Mouse (Mus musculus): ENCODE results near the gene Slfn9. TPM values are rescaled to one million over a fixed set of nuclear protein-coding genes. Genes with fewer than 3 reads are reported as not detected.
"Not testable (repeated sequence)": the region's sequence is repeated elsewhere in the genome, so short reads cannot be mapped to it uniquely, and the experiment has no call there.

Slfn9 gene
- 19.9 and 20.3 TPM in 2 replicates for polyA plus RNA-seq (2016; fragmentation: Nextera tagmentation; extraction: Ambion mirVana)

GRCm38 (mm10) chr11:82991469-82992166 is at the start of gene Slfn9:
TSS of gene Slfn9 (minus strand) at chr11:82991830.
- peak within 1 kb of the TSS; percentile 71 for H3K9ac ChIP-seq
- WGBS, result 2% methylated on average over 14 of the region's 14 CpGs
- peak within 1 kb of the TSS; percentile 86 for H3K27ac ChIP-seq (ENCODE audit: poor library complexity, severe bottlenecking)
- H3K4me2 ChIP-seq, result peak within 1 kb of the TSS; percentile 84
- H3K4me1 ChIP-seq (replicated peaks), result peaks cover 15% of the 10 kb centered on the region
- H3K27me3 ChIP-seq (replicated peaks), result no peaks in the 10 kb centered on the region
- peak; percentile 42; the same call in 1 of the 2 replicates for ATAC-seq (ENCODE audit: insufficient number of reproducible peaks, low FRiP score)
- H3K36me3 ChIP-seq, result peaks cover 14% of the 10 kb centered on the region
- no peaks in the 10 kb centered on the region for H3K9me3 ChIP-seq (replicated peaks)
- peak within 1 kb of the TSS; percentile 61 for H3K4me3 ChIP-seq

GRCm38 (mm10) chr11:83041000-83041399 is 49.4 kb upstream of the Slfn9 start:
- Histone ChIP-seq H3K4me3 (no peak overlapping the region), H3K27me3 (replicated peaks) (no peaks in the 10 kb centered on the region; the same call in 1 of the 2 replicates), H3K4me2 (no peak overlapping the region), H3K27ac (ENCODE audit: poor library complexity, severe bottlenecking) (no peak overlapping the region), H3K36me3 (no peaks in the 10 kb centered on the region), H3K9me3 (replicated peaks) (0 out of 2 replicates have a peak, but pooled peaks cover 2% of the 10 kb centered on the region), H3K9ac (no peak overlapping the region), H3K4me1 (replicated peaks) (peaks cover 4% of the 10 kb centered on the region; the same call in 1 of the 2 replicates)
- ATAC-seq (ENCODE audit: insufficient number of reproducible peaks, low FRiP score), result no peak

- Histone ChIP-seq H3K9me3 (replicated peaks) (0 out of 2 replicates have a peak, but pooled peaks cover 2% of the 10 kb centered on the region), H3K9ac (no peak overlapping the region), H3K36me3 (no peaks in the 10 kb centered on the region), H3K4me3 (no peak overlapping the region), H3K27ac (ENCODE audit: poor library complexity, severe bottlenecking) (no peak overlapping the region), H3K4me1 (replicated peaks) (peaks cover 4% of the 10 kb centered on the region; the same call in 1 of the 2 replicates), H3K4me2 (peak overlapping the region; percentile 69), H3K27me3 (replicated peaks) (no peaks in the 10 kb centered on the region; the same call in 1 of the 2 replicates)
- ATAC-seq (ENCODE audit: insufficient number of reproducible peaks, low FRiP score), result no peak
- WGBS, result 15% methylated on average over 1 of the region's 1 CpGs
These were observed 48.7 kb upstream of the Slfn9 start for GRCm38 (mm10) chr11:83040325-83040724.

GRCm38 (mm10) chr11:83039796-83040195 is 48.2 kb upstream of the Slfn9 start:
- ATAC-seq (ENCODE audit: insufficient number of reproducible peaks, low FRiP score), result no peak
- Histone ChIP-seq H3K4me2 (peak overlapping the region; percentile 69), H3K27ac (ENCODE audit: poor library complexity, severe bottlenecking) (no peak overlapping the region), H3K36me3 (no peaks in the 10 kb centered on the region), H3K9me3 (replicated peaks) (0 out of 2 replicates have a peak, but pooled peaks cover 2% of the 10 kb centered on the region), H3K27me3 (replicated peaks) (no peaks in the 10 kb centered on the region; the same call in 1 of the 2 replicates), H3K9ac (peak overlapping the region; percentile 26; the same call in 1 of the 2 replicates), H3K4me1 (replicated peaks) (peaks cover 4% of the 10 kb centered on the region; the same call in 1 of the 2 replicates), H3K4me3 (peak overlapping the region; percentile 32)
- 8% methylated on average over 19 of the region's 19 CpGs for WGBS

- peak overlapping the region; percentile 69 for H3K4me2 ChIP-seq
- 0 out of 2 replicates have a peak, but pooled peaks cover 2% of the 10 kb centered on the region for H3K9me3 ChIP-seq (replicated peaks)
- H3K27me3 ChIP-seq (replicated peaks), result no peaks in the 10 kb centered on the region; the same call in 1 of the 2 replicates
- H3K36me3 ChIP-seq, result no peaks in the 10 kb centered on the region
- 71% methylated on average over 1 of the region's 1 CpGs for WGBS
- H3K9ac ChIP-seq, result no peak overlapping the region
- no peak for ATAC-seq (ENCODE audit: insufficient number of reproducible peaks, low FRiP score)
- no peak overlapping the region for H3K4me3 ChIP-seq
- no peak overlapping the region for H3K27ac ChIP-seq (ENCODE audit: poor library complexity, severe bottlenecking)
- H3K4me1 ChIP-seq (replicated peaks), result peaks cover 4% of the 10 kb centered on the region; the same call in 1 of the 2 replicates
These were observed 47.5 kb upstream of the Slfn9 start for GRCm38 (mm10) chr11:83039156-83039555.

GRCm38 (mm10) chr11:83038686-83039085 is 47.1 kb upstream of the Slfn9 start:
- not testable (repeated sequence) for H3K4me2 ChIP-seq; H3K9me3 ChIP-seq (replicated peaks); H3K36me3 ChIP-seq; H3K27ac ChIP-seq (ENCODE audit: poor library complexity, severe bottlenecking); H3K9ac ChIP-seq; H3K4me1 ChIP-seq (replicated peaks); H3K4me3 ChIP-seq; H3K27me3 ChIP-seq (replicated peaks); ATAC-seq (ENCODE audit: insufficient number of reproducible peaks, low FRiP score)
- WGBS, result 72% methylated on average over 3 of the region's 3 CpGs

- Histone ChIP-seq H3K4me1 (replicated peaks) (no peaks in the 10 kb centered on the region), H3K9me3 (replicated peaks) (no peaks in the 10 kb centered on the region), H3K27ac (ENCODE audit: poor library complexity, severe bottlenecking) (no peak within 1 kb of the TSS), H3K36me3 (no peaks in the 10 kb centered on the region), H3K27me3 (replicated peaks) (no peaks in the 10 kb centered on the region), H3K4me3 (no peak within 1 kb of the TSS), H3K4me2 (peak within 1 kb of the TSS; percentile 29; the same call in 1 of the 2 replicates), H3K9ac (no peak within 1 kb of the TSS)
- 66% methylated on average over 5 of the region's 5 CpGs for WGBS
- ATAC-seq (ENCODE audit: insufficient number of reproducible peaks, low FRiP score), result no peak
These were observed 29.0 kb upstream of the Slfn9 start, which contains the start of gene Slfn8 for GRCm38 (mm10) chr11:83020621-83021020. TSS of gene Slfn8 (minus strand) at chr11:83020810.

- H3K4me2 ChIP-seq, result peak overlapping the region; percentile 29; the same call in 1 of the 2 replicates
- not testable (repeated sequence) for H3K27ac ChIP-seq (ENCODE audit: poor library complexity, severe bottlenecking); H3K4me3 ChIP-seq
These were observed 28.2 kb upstream of the Slfn9 start for GRCm38 (mm10) chr11:83019561-83020519.

GRCm38 (mm10) chr11:83016093-83016492 is 24.5 kb upstream of the Slfn9 start:
- no peak for ATAC-seq (ENCODE audit: insufficient number of reproducible peaks, low FRiP score)
- H3K9me3 ChIP-seq (replicated peaks), result no peaks in the 10 kb centered on the region
- H3K4me2 ChIP-seq, result no peak overlapping the region
- H3K4me1 ChIP-seq (replicated peaks), result no peaks in the 10 kb centered on the region
- no peak overlapping the region for H3K27ac ChIP-seq (ENCODE audit: poor library complexity, severe bottlenecking)
- no peak overlapping the region for H3K9ac ChIP-seq
- H3K36me3 ChIP-seq, result no peaks in the 10 kb centered on the region
- H3K4me3 ChIP-seq, result no peak overlapping the region
- H3K27me3 ChIP-seq (replicated peaks), result no peaks in the 10 kb centered on the region

More at GRCm38 (mm10) chr11:83019561-83020519, 28.2 kb upstream of the Slfn9 start:
- H3K9ac ChIP-seq; H3K27me3 ChIP-seq (replicated peaks); ATAC-seq (ENCODE audit: insufficient number of reproducible peaks, low FRiP score); H3K36me3 ChIP-seq; H3K4me1 ChIP-seq (replicated peaks); H3K9me3 ChIP-seq (replicated peaks): not testable (repeated sequence)
- 72% methylated on average over 18 of the region's 18 CpGs for WGBS

- no peaks in the 10 kb centered on the region for H3K36me3 ChIP-seq
- no peaks in the 10 kb centered on the region for H3K9me3 ChIP-seq (replicated peaks)
- 74% methylated on average over 1 of the region's 1 CpGs for WGBS
- no peaks in the 10 kb centered on the region for H3K4me1 ChIP-seq (replicated peaks)
- no peaks in the 10 kb centered on the region for H3K27me3 ChIP-seq (replicated peaks)
- no peak for ATAC-seq (ENCODE audit: insufficient number of reproducible peaks, low FRiP score)
- no peak overlapping the region for H3K27ac ChIP-seq (ENCODE audit: poor library complexity, severe bottlenecking)
- H3K9ac ChIP-seq, result no peak overlapping the region
- no peak overlapping the region for H3K4me3 ChIP-seq
- no peak overlapping the region for H3K4me2 ChIP-seq
These were observed 21.7 kb upstream of the Slfn9 start for GRCm38 (mm10) chr11:83013356-83013755.
